18 mouse cellular contexts compared by ENCODE assay signal in the genomic region with DNA sequence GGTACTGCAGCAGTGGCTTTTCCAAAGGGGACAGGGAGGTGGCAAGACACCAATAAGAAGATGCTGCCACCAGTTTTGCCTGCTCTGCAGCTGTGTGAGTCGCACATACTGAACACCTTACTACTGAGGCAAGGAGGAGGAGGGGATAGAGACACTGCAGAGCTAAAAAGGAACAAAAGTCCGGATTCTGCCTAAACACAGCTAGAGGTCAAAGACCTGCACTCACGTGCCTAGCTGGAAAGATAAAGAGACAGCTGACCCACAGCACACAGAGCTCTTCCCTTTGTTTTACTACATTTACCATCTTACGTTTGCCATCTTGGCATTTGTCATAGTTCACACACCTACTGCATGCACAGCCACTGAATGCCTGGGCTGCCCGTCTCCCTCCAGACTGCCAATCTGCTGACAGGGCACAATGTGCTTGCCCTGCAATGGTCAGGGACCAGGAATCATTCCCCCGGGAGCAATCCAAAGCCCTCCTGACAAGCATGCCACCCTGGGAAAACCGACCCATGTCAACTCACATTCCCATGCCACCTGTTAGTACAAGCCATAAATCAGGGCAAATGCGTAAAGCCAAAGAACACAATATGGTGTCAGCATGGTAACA. TPM values are rescaled to one million over a fixed set of nuclear protein-coding genes. Genes with fewer than 3 reads are reported as not detected.
DNase-seq lines count a peak whose midpoint lies in the region; ATAC-seq lines count a peak whose summit lies in the region.
"Had no signal": no experiment of that assay in that cellular context is flagged by ENCODE, and none has a peak within 500 bp of the region (broad histone marks: within the 10 kb centered on the region; RNA-seq: fewer than 3 reads in every experiment).

No protein-coding gene starts in this region.

- ATAC-seq in liver, embryonic 16.5 days (ENCODE audit: low read depth), result peak; percentile 66
- no peak for ATAC-seq in erythroid progenitor cell, adult 5-6 weeks (replicated peaks; ENCODE audit: low FRiP score, poor library complexity, severe bottlenecking)
- ATAC-seq: lung, postnatal 0 days had no signal

- H3K27me3 ChIP-seq in liver, embryonic 16.5 days (ENCODE audit: control insufficient read depth, insufficient read depth, low read depth, low read length), result no peaks in the 10 kb centered on the region
- H3K27me3 ChIP-seq: embryonic facial prominence, embryonic 15.5 days; midbrain, embryonic 12.5 days; neural tube, embryonic 12.5 days had no signal

- no peaks in the 10 kb centered on the region for H3K9me3 ChIP-seq in liver, embryonic 16.5 days (replicated peaks; ENCODE audit: control insufficient read depth, low read length)
- H3K9me3 ChIP-seq: embryonic facial prominence, embryonic 15.5 days; G1E; heart, embryonic 10.5 days; midbrain, embryonic 12.5 days; neural tube, embryonic 12.5 days had no signal

- H3K9ac ChIP-seq in liver, embryonic 16.5 days (ENCODE audit: low read depth, low read length), result no peak overlapping the region
- H3K9ac ChIP-seq: embryonic facial prominence, embryonic 15.5 days; midbrain, embryonic 12.5 days; neural tube, embryonic 12.5 days had no signal

- H3K36me3 ChIP-seq in liver, embryonic 16.5 days (ENCODE audit: control insufficient read depth, insufficient read depth), result no peaks in the 10 kb centered on the region
- H3K36me3 ChIP-seq: embryonic facial prominence, embryonic 15.5 days; heart, embryonic 10.5 days; midbrain, embryonic 12.5 days; neural tube, embryonic 12.5 days had no signal

- DNase-seq in gastrocnemius, adult 18-20 months (ENCODE audit: low spot score), result peak; percentile 34
- no peak for DNase-seq in gastrocnemius, postnatal 4 days (ENCODE audit: low spot score in 2 of 2)
- DNase-seq in kidney, adult 18-20 months, result peak; percentile 17
- DNase-seq in kidney, postnatal 14 days, result no peak
- DNase-seq in kidney, postnatal 25 days, result peak; percentile 26 to 46
- DNase-seq in thymus, postnatal 14 days, result no peak
- DNase-seq: cerebellum, postnatal 36 days; gastrocnemius, postnatal 36 days; thymus, postnatal 25 days had no signal

- H3K27ac ChIP-seq in liver, embryonic 16.5 days (ENCODE audit: low read length), result no peak overlapping the region
- H3K27ac ChIP-seq: embryonic facial prominence, embryonic 15.5 days; heart, embryonic 10.5 days; layer of hippocampus, adult 2 months; midbrain, embryonic 12.5 days; neural tube, embryonic 12.5 days had no signal

- 66% methylated on average over 8 of the region's 8 CpGs for WGBS in liver, embryonic 16.5 days (ENCODE audit: insufficient replicate concordance)

- no peak overlapping the region for H3K4me3 ChIP-seq in liver, embryonic 16.5 days (ENCODE audit: low read depth, low read length)
- H3K4me3 ChIP-seq: embryonic facial prominence, embryonic 15.5 days; heart, embryonic 10.5 days; layer of hippocampus, adult 2 months; midbrain, embryonic 12.5 days; neural tube, embryonic 12.5 days had no signal

- H3K4me1 ChIP-seq in liver, embryonic 16.5 days (ENCODE audit: control insufficient read depth, low read depth, low read length), result peaks cover 3% of the 10 kb centered on the region
- H3K4me1 ChIP-seq: embryonic facial prominence, embryonic 15.5 days; midbrain, embryonic 12.5 days; neural tube, embryonic 12.5 days had no signal

- H3K4me2 ChIP-seq in liver, embryonic 16.5 days (ENCODE audit: low read depth, low read length), result no peak overlapping the region
- H3K4me2 ChIP-seq: embryonic facial prominence, embryonic 15.5 days; midbrain, embryonic 12.5 days; neural tube, embryonic 12.5 days had no signal

RNA-seq across cellular contexts. Expression of a gene that starts 14.1 kb away (rescaled TPM):
- 10 to 100 TPM; 54.0 to 56.5 TPM for total RNA-seq in gastrocnemius, adult 18-20 months (2021)
- total RNA-seq in gastrocnemius, postnatal 4 days (2021), result 10 to 100 TPM; 59.3 to 70.1 TPM
- 19.3 and 20.5 TPM in 2 replicates for polyA plus RNA-seq in liver, embryonic 16.5 days (2015; fragmentation: Nextera tagmentation; extraction: Ambion mirVana)
- total RNA-seq in erythroid progenitor cell, adult 5-6 weeks (2015; ENCODE audit: low replicate concordance), result 26.0 and 40.4 TPM in 2 replicates
- total RNA-seq in erythroid progenitor cell, adult 5-6 weeks (2017; ENCODE audit: low replicate concordance), result 29.3 and 34.1 TPM in 2 replicates

Comparison
In these comparisons a context has a peak if more than half of its experiments do, and no peak if none do; other contexts are left out.
1. DNase-seq: peak in gastrocnemius, adult 18-20 months (single experiment), kidney, adult 18-20 months (single experiment) and kidney, postnatal 25 days (2 of 2); none in gastrocnemius, postnatal 4 days (0 of 2), kidney, postnatal 14 days (single experiment) and thymus, postnatal 14 days (single experiment).